Mouse (Mus musculus) liver, embryonic 13.5 days (tissue): ENCODE measurements around the gene Exosc6. TPM values are rescaled to one million over a fixed set of nuclear protein-coding genes. Genes with fewer than 3 reads are reported as not detected.
"Not testable (repeated sequence)": the region's sequence is repeated elsewhere in the genome, so short reads cannot be mapped to it uniquely, and the experiment has no call there.

Source experiments
- ATAC-seq: fragments of 200-750 bp; cut with Nextera tagmentation; 2 replicates; pipeline ENCODE4 v1.8.0; 2017; ENCODE audit warnings: low read depth, mild to moderate bottlenecking, moderate number of reproducible peaks, moderate library complexity
- DNase-seq: peaks from one replicate; pipeline ENCODE4 v3.0.0; 2022
- H3K27ac ChIP-seq: fragments of 300-500 bp; sonication (generic); 2 replicates; pipeline ENCODE4 v1.5.1; 2015; ENCODE audit warnings: moderate library complexity, mild to moderate bottlenecking, inconsistent platforms
- H3K27me3 ChIP-seq: fragments of 300-500 bp; sonication (generic); 2 replicates; pipeline ENCODE4 v1.6.1; 2015; ENCODE audit warnings: mild to moderate bottlenecking, inconsistent platforms
- H3K36me3 ChIP-seq: fragments of 300-500 bp; sonication (generic); 2 replicates; pipeline ENCODE4 v1.6.1; 2015; ENCODE audit warnings: mild to moderate bottlenecking, inconsistent platforms
- H3K4me1 ChIP-seq: fragments of 300-500 bp; sonication (generic); replicated peaks from 2 replicates; pipeline ENCODE4 v1.6.1; 2015; ENCODE audit warnings: inconsistent platforms
- H3K4me2 ChIP-seq: fragments of 300-500 bp; sonication (generic); 2 replicates; pipeline ENCODE4 v1.6.1; 2015; ENCODE audit warnings: inconsistent platforms, mild to moderate bottlenecking, moderate library complexity
- H3K4me3 ChIP-seq: fragments of 300-500 bp; sonication (generic); replicated peaks from 2 replicates; pipeline ENCODE4 v1.5.1; 2015; ENCODE audit warnings: mild to moderate bottlenecking, inconsistent platforms
- H3K9ac ChIP-seq: fragments of 300-500 bp; sonication (generic); 2 replicates; pipeline ENCODE4 v1.6.1; 2015; ENCODE audit warnings: mild to moderate bottlenecking, inconsistent platforms
- H3K9me3 ChIP-seq: fragments of 300-500 bp; sonication (generic); replicated peaks from 2 replicates; pipeline ENCODE4 v1.6.1; 2016; ENCODE audit warnings: inconsistent platforms
- WGBS: fragments of 180-500 bp; shearing (Covaris S2); methylation state at CpG from one replicate; pipeline ENCODE4 v1.1.7; 2015; ENCODE audit not compliant: insufficient replicate concordance; 5-methylcytosine and 5-hydroxymethylcytosine counted together
- polyA plus RNA-seq: library from polyadenylated mRNA; unstranded; fragments of >200 nt; fragmentation: Nextera tagmentation; extraction: Ambion mirVana; gene quantifications from 2 replicates; pipeline ENCODE4 v1.2.1, GENCODE M21; 2015

The Exosc6 gene
- 1.8 and 7.8 TPM in 2 replicates for polyA plus RNA-seq

DNA sequence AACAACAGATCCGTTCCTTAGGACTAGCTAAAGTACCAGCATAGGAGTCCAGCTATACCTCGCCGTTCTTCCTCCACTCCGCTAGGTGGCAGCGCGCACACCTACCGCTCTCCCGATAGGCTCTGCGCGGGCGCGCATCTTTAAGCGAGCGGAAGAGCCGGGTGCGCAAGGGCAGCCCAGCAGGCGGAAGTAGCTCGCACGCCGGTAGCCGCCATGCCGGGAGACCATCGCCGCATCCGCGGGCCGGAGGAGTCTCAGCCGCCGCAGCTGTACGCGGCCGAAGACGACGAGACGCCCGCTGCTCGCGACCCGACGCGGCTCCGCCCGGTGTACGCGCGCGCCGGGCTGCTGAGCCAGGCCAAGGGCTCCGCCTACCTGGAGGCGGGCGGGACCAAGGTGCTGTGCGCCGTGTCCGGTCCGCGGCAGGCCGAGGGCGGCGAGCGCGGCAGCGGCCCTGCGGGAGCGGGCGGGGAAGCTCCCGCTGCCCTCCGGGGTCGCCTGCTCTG is at the start of gene Exosc6:
Gene Exosc6, plus strand, starts transcription at position 182 of the 506 bp plus-strand sequence.
- Histone ChIP-seq H3K27me3 (no peaks in the 10 kb centered on the region), H3K27ac (peak within 1 kb of the TSS; percentile 90), H3K4me1 (peaks cover 61% of the 10 kb centered on the region), H3K9ac (peak within 1 kb of the TSS; percentile 94), H3K36me3 (peaks cover 48% of the 10 kb centered on the region), H3K9me3 (no peaks in the 10 kb centered on the region), H3K4me2 (peak within 1 kb of the TSS; percentile 100), H3K4me3 (peak within 1 kb of the TSS; percentile 94)
- ATAC-seq (peak; percentile 91), DNase-seq (peak; percentile 86)
- WGBS: under 1% methylated on average over 65 of the region's 68 CpGs

DNA sequence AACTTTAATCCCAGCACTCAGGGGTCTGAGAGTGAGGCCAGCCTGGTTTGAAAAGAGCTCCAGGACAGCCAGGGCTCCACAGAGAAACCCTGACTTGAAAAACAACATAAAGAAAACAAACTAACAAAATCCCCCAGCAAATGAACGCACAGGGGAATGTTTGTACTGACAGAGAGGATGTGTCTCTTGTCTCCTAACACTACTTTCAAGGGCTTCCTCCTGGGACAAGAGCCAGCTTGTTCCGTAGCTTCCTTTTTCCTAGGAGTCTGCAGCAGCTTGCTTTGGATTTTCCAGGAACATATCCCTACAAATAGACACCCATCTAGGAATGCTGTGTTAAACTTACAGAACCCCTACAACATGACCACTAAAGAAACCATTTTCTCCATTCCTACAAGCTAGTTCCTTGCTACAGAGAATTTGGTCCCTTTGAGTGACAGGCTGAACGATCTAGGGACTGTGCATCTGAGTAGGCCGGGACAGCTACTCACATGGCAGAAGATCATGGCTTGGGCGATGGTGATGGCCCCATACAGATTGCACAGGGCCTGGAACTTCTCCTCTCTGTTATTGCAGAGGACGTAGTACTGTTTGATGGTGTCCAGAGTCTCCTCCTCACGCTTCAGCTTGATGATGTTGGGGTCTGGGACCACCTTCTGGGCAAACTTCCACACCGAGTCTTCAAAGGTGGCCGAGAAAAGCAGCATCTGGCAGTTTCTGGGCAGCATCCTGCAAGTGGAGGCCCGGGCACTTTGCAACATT is 45.7 kb upstream of the Exosc6 start:
- not testable (repeated sequence) for H3K4me1 ChIP-seq, H3K27ac ChIP-seq, H3K9me3 ChIP-seq, H3K27me3 ChIP-seq, ATAC-seq, H3K9ac ChIP-seq, H3K4me2 ChIP-seq, H3K4me3 ChIP-seq, DNase-seq
- WGBS: 86% methylated on average over 9 of the region's 10 CpGs
- H3K36me3 ChIP-seq: peaks cover 43% of the 10 kb centered on the region

DNA sequence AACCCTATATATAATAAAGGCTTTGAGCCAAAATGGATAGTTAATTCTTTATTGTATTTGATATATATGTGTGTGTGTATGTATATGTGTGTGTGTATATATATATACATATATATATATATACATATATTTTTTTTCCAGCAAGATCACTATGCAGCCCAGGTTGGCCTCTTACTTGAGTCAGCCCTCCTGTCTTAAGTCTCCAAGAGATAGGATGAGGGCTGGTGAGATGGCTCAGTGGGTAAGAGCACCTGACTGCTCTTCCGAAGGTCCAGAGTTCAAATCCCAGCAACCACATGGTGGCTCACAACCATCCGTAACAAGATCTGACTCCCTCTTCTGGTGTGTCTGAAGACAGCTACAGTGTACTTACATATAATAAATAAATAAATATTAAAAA is 29.5 kb upstream of the Exosc6 start:
- 88% methylated on average over 2 of the region's 2 CpGs for WGBS
- not testable (repeated sequence) for H3K9ac ChIP-seq, H3K36me3 ChIP-seq, H3K9me3 ChIP-seq, ATAC-seq, H3K27ac ChIP-seq, H3K4me3 ChIP-seq, DNase-seq, H3K27me3 ChIP-seq
- Histone ChIP-seq H3K4me1 (peaks cover 32% of the 10 kb centered on the region), H3K4me2 (peak overlapping the region; percentile 90; the same call in 1 of the 2 replicates)

DNA sequence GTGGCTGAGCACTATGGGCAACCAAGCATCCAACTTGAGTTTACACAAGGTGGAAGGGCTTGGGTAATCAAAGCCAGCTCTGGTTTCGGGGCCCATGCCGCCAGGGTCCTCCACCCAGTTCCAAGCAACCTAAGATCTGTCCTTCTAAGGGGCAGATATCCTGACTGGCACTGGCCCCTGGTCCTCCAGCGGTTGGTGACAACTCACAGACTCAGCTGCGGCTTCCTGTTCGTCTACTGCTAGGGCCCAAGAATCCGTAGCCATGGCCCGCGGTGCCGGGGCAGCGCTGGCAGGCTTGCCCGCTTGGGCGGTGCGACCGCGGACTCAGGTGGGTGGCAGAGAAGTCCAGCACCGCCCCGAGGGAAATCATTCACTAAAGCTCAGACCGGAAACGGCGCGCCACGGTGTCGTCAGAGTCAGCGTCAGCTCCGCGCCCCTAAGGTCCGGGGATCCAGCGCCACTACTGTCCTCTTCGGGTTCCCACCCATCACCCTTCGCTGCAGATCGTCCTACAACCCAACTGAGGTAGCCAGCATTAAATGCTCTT is 28.7 kb upstream of the Exosc6 start:
- Histone ChIP-seq H3K27ac (peak overlapping the region; percentile 67), H3K9ac (peak overlapping the region; percentile 78)
- under 1% methylated on average over 31 of the region's 31 CpGs for WGBS

DNA sequence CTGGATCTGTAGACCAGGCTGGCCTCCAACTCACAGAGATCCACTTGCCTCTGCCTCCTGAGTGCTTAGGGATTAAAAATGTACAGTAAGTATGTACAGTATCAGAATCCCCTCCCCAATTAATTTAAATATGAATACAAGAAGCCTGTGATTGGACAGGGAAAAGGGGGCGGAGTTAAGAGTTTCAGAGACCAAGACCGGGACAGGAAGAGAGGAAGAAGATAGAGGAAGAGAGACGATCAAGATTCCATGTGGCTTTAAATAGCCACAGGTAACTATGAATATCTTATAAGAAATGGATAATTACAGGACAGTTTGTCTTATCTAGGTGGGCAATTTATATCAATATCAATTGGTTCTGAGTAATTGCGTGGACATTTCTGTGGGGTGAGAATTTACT is 26.6 kb upstream of the Exosc6 start:
- H3K9me3 ChIP-seq: no peaks in the 10 kb centered on the region
- no peaks in the 10 kb centered on the region for H3K27me3 ChIP-seq
- peak overlapping the region; percentile 54; the same call in 1 of the 2 replicates for H3K9ac ChIP-seq
- ATAC-seq (no peak), DNase-seq (peak; percentile 27)
- whole genome bisulfite sequencing: 25% methylated on average over 4 of the region's 4 CpGs
- no peaks in the 10 kb centered on the region for H3K36me3 ChIP-seq
- no peak overlapping the region for H3K27ac ChIP-seq
- peak overlapping the region; percentile 40 for H3K4me3 ChIP-seq
- H3K4me2 ChIP-seq: peak overlapping the region; percentile 65
- H3K4me1 ChIP-seq: peaks cover 39% of the 10 kb centered on the region

More for the DNA sequence above, 28.7 kb upstream of the Exosc6 start:
- no peaks in the 10 kb centered on the region for H3K36me3 ChIP-seq
- peaks cover 32% of the 10 kb centered on the region for H3K4me1 ChIP-seq
- DNase-seq (peak; percentile 80), ATAC-seq (peak; percentile 96)
- no peaks in the 10 kb centered on the region for H3K27me3 ChIP-seq
- no peaks in the 10 kb centered on the region for H3K9me3 ChIP-seq
- peak overlapping the region; percentile 90 for H3K4me2 ChIP-seq
- peak overlapping the region; percentile 71 for H3K4me3 ChIP-seq

DNA sequence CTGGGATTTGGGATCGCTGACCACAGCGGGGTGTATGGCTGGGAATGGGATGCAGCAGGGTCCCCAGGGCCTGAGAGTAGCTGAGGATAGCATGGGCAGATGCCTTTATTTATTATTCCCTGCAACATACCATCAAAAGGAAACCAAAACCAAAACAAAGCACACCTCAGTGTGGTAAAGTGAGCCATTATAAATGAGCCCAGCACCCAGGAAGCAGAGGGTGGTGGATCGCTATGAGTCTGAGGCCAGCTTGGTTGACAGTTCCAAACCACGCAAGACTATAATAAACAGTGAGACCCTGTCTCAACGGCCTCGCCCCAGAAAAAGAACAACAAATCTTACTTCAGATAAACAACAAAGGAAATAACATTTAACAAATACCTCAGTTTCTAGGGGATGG is 26.1 kb upstream of the Exosc6 start:
- no peaks in the 10 kb centered on the region for H3K36me3 ChIP-seq
- peak overlapping the region; percentile 40 for H3K4me3 ChIP-seq
- DNase-seq (no peak), ATAC-seq (no peak)
- H3K27ac ChIP-seq: no peak overlapping the region
- peak overlapping the region; percentile 65 for H3K4me2 ChIP-seq
- 64% methylated on average over 6 of the region's 6 CpGs for WGBS
- no peaks in the 10 kb centered on the region for H3K9me3 ChIP-seq
- peaks cover 43% of the 10 kb centered on the region for H3K4me1 ChIP-seq
- H3K27me3 ChIP-seq: no peaks in the 10 kb centered on the region
- H3K9ac ChIP-seq: peak overlapping the region; percentile 54

DNA sequence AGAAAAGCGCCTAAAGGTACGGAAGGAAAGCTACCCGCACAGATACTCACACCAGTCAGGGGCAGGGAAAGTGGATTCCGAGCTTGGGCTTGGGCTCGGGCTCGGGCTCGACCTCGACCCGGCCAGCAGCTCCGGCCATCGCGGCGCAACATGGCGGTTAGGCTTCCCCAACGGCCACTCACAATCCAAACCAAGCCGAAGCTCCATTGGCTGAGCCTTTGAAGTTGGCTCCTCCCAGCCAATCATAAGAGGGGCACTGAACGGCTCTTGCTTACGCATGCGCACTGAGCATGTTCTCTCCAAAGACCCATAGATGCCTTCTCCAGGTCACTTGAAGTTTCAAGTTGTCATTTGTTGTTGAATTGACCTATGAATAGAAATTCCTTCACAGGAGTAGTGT is 24.6 kb upstream of the Exosc6 start, which contains the start of gene Ddx19b:
Gene Ddx19b, minus strand, starts transcription at position 180 of the 400 bp plus-strand sequence.
- H3K27me3 ChIP-seq: no peaks in the 10 kb centered on the region
- peaks cover 15% of the 10 kb centered on the region for H3K36me3 ChIP-seq
- DNase-seq (no peak), ATAC-seq (no peak)
- H3K4me3 ChIP-seq: no peak within 1 kb of the TSS
- H3K27ac ChIP-seq: no peak within 1 kb of the TSS; the same call in 1 of the 2 replicates
- no peak within 1 kb of the TSS for H3K9ac ChIP-seq
- no peaks in the 10 kb centered on the region for H3K9me3 ChIP-seq
- H3K4me2 ChIP-seq: no peak within 1 kb of the TSS
- peaks cover 53% of the 10 kb centered on the region for H3K4me1 ChIP-seq
- WGBS: 91% methylated on average over 19 of the region's 19 CpGs

DNA sequence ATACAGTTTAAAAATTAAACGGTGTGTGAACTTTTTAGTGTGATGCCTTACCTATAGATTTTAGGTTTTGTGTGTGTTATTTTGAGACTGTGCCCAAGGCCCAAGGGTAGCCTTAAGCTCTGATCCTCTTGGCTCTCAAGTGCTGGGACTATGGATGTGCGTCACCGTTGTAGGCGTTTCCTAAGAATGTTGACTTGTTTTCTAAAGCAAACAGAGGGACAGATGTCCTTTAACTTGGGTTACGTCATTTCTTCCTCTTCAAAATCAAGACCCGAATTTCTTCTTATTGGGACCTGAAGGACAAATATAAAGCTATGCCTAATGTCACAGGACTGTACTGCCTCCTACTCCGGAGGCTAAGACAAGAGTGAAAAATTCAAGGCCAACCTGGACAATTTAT is 23.2 kb upstream of the Exosc6 start, which contains the start of gene Aars:
Gene Aars, plus strand, starts transcription at position 229 of the 400 bp plus-strand sequence.
- ATAC-seq: no peak
- H3K36me3 ChIP-seq: peaks cover 27% of the 10 kb centered on the region
- no peaks in the 10 kb centered on the region for H3K27me3 ChIP-seq
- peak within 1 kb of the TSS; percentile 89 for H3K27ac ChIP-seq
- WGBS: 88% methylated on average over 7 of the region's 7 CpGs
- peak within 1 kb of the TSS; percentile 90 for H3K9ac ChIP-seq
- peak within 1 kb of the TSS; percentile 77 for H3K4me3 ChIP-seq
- DNase-seq: no peak
- H3K4me2 ChIP-seq: peak within 1 kb of the TSS; percentile 77
- H3K4me1 ChIP-seq: peaks cover 50% of the 10 kb centered on the region
- no peaks in the 10 kb centered on the region for H3K9me3 ChIP-seq

DNA sequence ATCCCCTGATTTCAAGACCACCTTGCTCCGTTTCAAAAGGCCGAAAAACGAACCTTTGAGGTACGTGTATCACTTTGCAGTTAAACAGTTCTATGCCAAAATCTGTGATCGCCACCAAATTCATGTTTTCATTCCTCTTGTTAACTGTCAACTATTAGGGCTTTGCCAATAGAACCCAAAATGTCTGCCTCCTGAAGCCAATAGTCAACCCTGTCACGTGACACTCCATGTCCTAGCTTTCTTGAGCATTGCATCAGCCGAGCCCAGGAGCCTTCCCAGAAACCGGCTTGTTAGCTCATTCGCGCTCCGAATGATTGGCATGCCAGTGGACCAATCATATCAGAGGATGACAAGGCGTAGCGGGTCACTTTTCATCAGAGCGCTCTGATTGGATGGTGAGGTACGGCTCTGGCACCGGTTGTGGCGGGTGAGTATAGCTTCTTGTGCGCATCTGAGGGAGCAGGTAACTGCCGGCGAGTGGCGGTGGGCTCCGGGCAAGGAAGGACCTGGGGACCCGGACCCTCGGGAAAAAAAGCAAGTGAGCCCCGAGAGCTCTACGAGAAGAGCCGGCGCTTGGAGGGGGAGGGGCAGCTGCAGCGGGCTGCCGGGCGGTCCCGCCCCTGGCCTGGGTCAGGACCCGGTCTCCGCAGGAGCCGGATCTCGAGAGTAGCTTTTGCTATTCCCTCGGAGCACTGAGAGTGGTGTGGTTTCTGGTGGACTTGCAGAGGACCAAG is 22.5 kb upstream of the Exosc6 start:
- H3K4me1 ChIP-seq: peaks cover 43% of the 10 kb centered on the region
- peak overlapping the region; percentile 77 for H3K4me2 ChIP-seq
- no peaks in the 10 kb centered on the region for H3K9me3 ChIP-seq
- H3K27me3 ChIP-seq: no peaks in the 10 kb centered on the region
- ATAC-seq (peak; percentile 95), DNase-seq (peak; percentile 99)
- peaks cover 34% of the 10 kb centered on the region for H3K36me3 ChIP-seq
- H3K27ac ChIP-seq: peak overlapping the region; percentile 89
- H3K4me3 ChIP-seq: peak overlapping the region; percentile 77
- H3K9ac ChIP-seq: peak overlapping the region; percentile 90
- WGBS: 7% methylated on average over 37 of the region's 37 CpGs

DNA sequence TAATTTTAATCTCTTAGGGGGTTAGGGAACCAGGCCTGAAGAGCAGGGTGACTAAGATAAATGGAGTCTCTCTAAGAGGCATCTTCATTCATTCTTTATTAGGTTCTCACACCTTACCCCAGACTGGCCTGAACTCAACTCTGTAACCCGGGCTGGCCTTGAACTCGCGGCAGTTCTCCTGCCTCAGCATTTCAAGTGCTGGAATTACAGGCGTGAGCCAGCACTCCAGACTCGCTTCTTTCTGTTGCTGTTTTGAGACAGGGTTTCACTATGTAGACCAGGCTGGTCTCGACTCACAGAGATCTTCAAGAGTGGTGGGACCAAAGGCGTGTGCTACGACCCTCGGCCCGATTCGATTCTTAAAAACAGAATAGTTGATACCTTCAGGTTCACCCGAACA is 21.9 kb upstream of the Exosc6 start:
- H3K4me2 ChIP-seq: peak overlapping the region; percentile 77
- peaks cover 41% of the 10 kb centered on the region for H3K4me1 ChIP-seq
- peaks cover 41% of the 10 kb centered on the region for H3K36me3 ChIP-seq
- no peaks in the 10 kb centered on the region for H3K27me3 ChIP-seq
- peak overlapping the region; percentile 89 for H3K27ac ChIP-seq
- WGBS: 11% methylated on average over 12 of the region's 12 CpGs
- no peak for DNase-seq
- H3K9ac ChIP-seq: peak overlapping the region; percentile 90
- no peaks in the 10 kb centered on the region for H3K9me3 ChIP-seq
- ATAC-seq: peak; percentile 45
- peak overlapping the region; percentile 77 for H3K4me3 ChIP-seq

DNA sequence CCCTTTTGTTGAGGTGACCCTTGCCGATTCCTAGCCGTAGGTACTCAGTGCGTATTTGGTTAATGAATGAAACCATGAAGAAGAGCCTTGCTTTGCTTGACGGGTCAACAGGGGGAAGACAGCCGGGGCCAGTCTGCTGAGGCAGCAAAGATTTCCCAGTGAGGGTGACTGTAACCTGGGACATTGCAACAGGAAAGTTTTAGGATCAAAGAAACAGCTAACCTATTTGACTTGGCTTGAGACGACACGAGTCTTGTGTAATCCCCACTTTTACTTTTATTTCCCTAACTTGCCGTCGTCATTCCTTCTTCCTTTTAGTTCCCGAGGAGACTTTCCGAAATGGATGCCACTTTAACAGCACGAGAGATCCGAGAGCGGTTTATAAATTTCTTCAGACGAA is 19.5 kb upstream of the Exosc6 start:
- Histone ChIP-seq H3K4me1 (peaks cover 32% of the 10 kb centered on the region), H3K4me2 (0 out of 2 replicates have a peak overlapping the region, but pooled peaks have one; percentile 77), H3K27me3 (no peaks in the 10 kb centered on the region), H3K9me3 (no peaks in the 10 kb centered on the region), H3K27ac (no peak overlapping the region), H3K9ac (peak overlapping the region; percentile 90; the same call in 1 of the 2 replicates), H3K4me3 (no peak overlapping the region), H3K36me3 (peaks cover 63% of the 10 kb centered on the region)
- ATAC-seq: no peak
- WGBS: 91% methylated on average over 15 of the region's 15 CpGs
- no peak for DNase-seq
